In the genomic region with DNA sequence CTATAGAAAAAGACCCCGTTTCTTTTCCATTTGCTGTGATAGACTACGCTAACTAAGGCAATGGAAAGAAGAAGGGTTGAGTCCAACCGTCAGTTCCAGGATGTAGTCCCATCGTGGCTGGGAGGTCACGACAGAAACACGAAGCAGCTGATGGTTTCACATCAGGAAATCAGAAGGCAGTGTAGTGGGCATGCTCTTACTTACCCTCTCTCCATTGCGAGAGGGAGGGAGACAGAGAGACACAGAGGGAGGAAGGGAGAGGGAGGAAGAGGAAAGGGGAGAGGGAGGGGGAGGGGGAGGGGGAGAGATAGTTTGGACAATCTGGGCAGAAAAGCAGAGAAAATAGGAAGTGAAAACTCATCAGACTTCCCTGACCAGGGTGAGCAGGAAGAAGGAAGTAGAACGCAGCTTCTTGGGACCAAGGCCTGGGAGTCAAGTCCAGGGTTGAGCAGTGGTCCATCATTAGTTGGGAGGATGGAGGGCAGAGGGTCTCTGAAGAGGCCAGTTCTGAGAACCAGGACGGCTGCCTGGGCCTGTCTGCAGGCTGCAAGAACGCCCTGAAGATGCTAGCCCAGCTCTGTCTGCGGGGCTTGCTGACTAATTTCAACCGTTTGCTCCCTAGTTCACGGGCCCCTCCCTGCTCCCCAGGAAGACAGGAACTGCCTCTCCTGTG, we compare ENCODE assay signal across 21 mouse cellular contexts. TPM values are rescaled to one million over a fixed set of nuclear protein-coding genes. Genes with fewer than 3 reads are reported as not detected.
DNase-seq lines count a peak whose midpoint lies in the region; ATAC-seq lines count a peak whose summit lies in the region.
"Had no signal": no experiment of that assay in that cellular context is flagged by ENCODE, and none has a peak within 500 bp of the region (broad histone marks: within the 10 kb centered on the region; RNA-seq: fewer than 3 reads in every experiment).

No protein-coding gene starts in this region.

- no peak overlapping the region for H3K4me2 ChIP-seq in heart, embryonic 12.5 days
- H3K4me2 ChIP-seq: hindbrain, embryonic 12.5 days; limb, embryonic 13.5 days; lung, embryonic 14.5 days; stomach, embryonic 15.5 days had no signal

- H3K9ac ChIP-seq in heart, embryonic 12.5 days: no peak overlapping the region
- H3K9ac ChIP-seq: hindbrain, embryonic 12.5 days; limb, embryonic 13.5 days; lung, embryonic 14.5 days; stomach, embryonic 15.5 days had no signal

- H3K27me3 ChIP-seq in heart, embryonic 12.5 days (replicated peaks): no peaks in the 10 kb centered on the region
- H3K27me3 ChIP-seq: limb, embryonic 13.5 days; stomach, embryonic 15.5 days had no signal

- no peaks in the 10 kb centered on the region for H3K36me3 ChIP-seq in heart, embryonic 12.5 days
- H3K36me3 ChIP-seq: hindbrain, embryonic 12.5 days; limb, embryonic 13.5 days; stomach, embryonic 15.5 days had no signal

- peak; percentile 90 for DNase-seq in heart, adult 11 months
- no peak for DNase-seq in heart, adult 9 months (ENCODE audit: low spot score in 2 of 2)
- peak; percentile 81 for DNase-seq in A20 (ENCODE audit: low read depth, low spot score)
- no peak for DNase-seq in thymus, postnatal 14 days
- DNase-seq in spleen, postnatal 10 days (ENCODE audit: low spot score in 2 of 2): no peak
- DNase-seq: cerebellum, adult 11-12 months; cerebellum, postnatal 36 days; heart, adult 18-20 months; kidney, postnatal 14 days; layer of hippocampus, adult 9-11 months; lung, embryonic 14.5 days; right cerebral cortex, adult 18-20 months; thymus, postnatal 36 days had no signal

- peak overlapping the region; percentile 32; the same call in 1 of the 2 replicates for H3K27ac ChIP-seq in brown adipose tissue, adult 24 weeks (replicated peaks; ENCODE audit: low read depth, low read length)
- H3K27ac ChIP-seq in heart, embryonic 12.5 days (ENCODE audit: poor library complexity, severe bottlenecking): no peak overlapping the region
- H3K27ac ChIP-seq: hindbrain, embryonic 12.5 days; limb, embryonic 13.5 days had no signal

- peak; percentile 63 for ATAC-seq in megakaryocyte progenitor cell, adult 5-6 weeks (replicated peaks; ENCODE audit: poor library complexity)
- ATAC-seq in heart, embryonic 12.5 days (ENCODE audit: insufficient number of reproducible peaks, low FRiP score): no peak
- ATAC-seq: forebrain, embryonic 16.5 days had no signal

- WGBS in heart, embryonic 12.5 days: 51% methylated on average over 13 of the region's 13 CpGs

- peaks cover 16% of the 10 kb centered on the region; the same call in 1 of the 2 replicates for H3K4me1 ChIP-seq in brown adipose tissue, adult 24 weeks (ENCODE audit: control insufficient read depth, insufficient read depth, insufficient read length, low read length)
- H3K4me1 ChIP-seq in heart, embryonic 12.5 days (replicated peaks): peaks cover 56% of the 10 kb centered on the region

- H3K4me3 ChIP-seq in brown adipose tissue, adult 24 weeks (ENCODE audit: insufficient read depth, low read depth, low read length): no peak overlapping the region
- H3K4me3 ChIP-seq in heart, embryonic 12.5 days: no peak overlapping the region
- H3K4me3 ChIP-seq: hindbrain, embryonic 12.5 days; limb, embryonic 13.5 days; megakaryocyte, embryonic 14.5 days; stomach, embryonic 15.5 days had no signal

- no peaks in the 10 kb centered on the region for H3K9me3 ChIP-seq in heart, embryonic 12.5 days (replicated peaks)
- H3K9me3 ChIP-seq: hindbrain, embryonic 12.5 days; limb, embryonic 13.5 days; megakaryocyte, embryonic 14.5 days; stomach, embryonic 15.5 days had no signal

RNA-seq across cellular contexts. Expression of gene Tmem51, which starts 9.9 kb away (rescaled TPM):
- polyA plus RNA-seq in brown adipose tissue, adult 24 weeks (2012; ENCODE audit: insufficient read depth, insufficient read length, missing spikeins): 0.91 and 1.8 TPM in 2 replicates
- 0.47 TPM in 1 of 2 replicates, not detected in the other for total RNA-seq in megakaryocyte progenitor cell, adult 5-6 weeks (2015)
- 0.41 and 0.87 TPM in 2 replicates for total RNA-seq in megakaryocyte progenitor cell, adult 5-6 weeks (2017)
- 28.3 and 29.6 TPM in 2 replicates for polyA plus RNA-seq in heart, embryonic 12.5 days (2016; fragmentation: Nextera tagmentation; extraction: Ambion mirVana)

RNA-seq across cellular contexts. Expression of gene Fhad1, which starts 59.3 kb away (rescaled TPM):
- not detected in 2 replicates for polyA plus RNA-seq in brown adipose tissue, adult 24 weeks (2012; ENCODE audit: insufficient read depth, insufficient read length, missing spikeins)
- 0.20 TPM in 1 of 2 replicates, not detected in the other for total RNA-seq in megakaryocyte progenitor cell, adult 5-6 weeks (2015)
- total RNA-seq in megakaryocyte progenitor cell, adult 5-6 weeks (2017): 1.2 TPM in 1 of 2 replicates, not detected in the other
- polyA plus RNA-seq in heart, embryonic 12.5 days (2016; fragmentation: Nextera tagmentation; extraction: Ambion mirVana): 3.9 and 4.8 TPM in 2 replicates

Comparison
In these comparisons a context has a peak if more than half of its experiments do, and no peak if none do; other contexts are left out.
1. DNase-seq: peak in heart, adult 11 months (single experiment) and A20 (single experiment); none in heart, adult 9 months (0 of 2), thymus, postnatal 14 days (single experiment) and spleen, postnatal 10 days (0 of 2).
2. RNA of gene Tmem51, which starts 9.9 kb away (polyA plus RNA-seq): 28.3 to 29.6 TPM in heart, embryonic 12.5 days; 0.91 to 1.8 TPM in brown adipose tissue, adult 24 weeks; every median in the first group is over 10 times any median in the second.